Comparison of ENCODE assay signal across 22 mouse cellular contexts in genomic region chr5:76947758-76948157, GRCm38 (mm10). TPM values are rescaled to one million over a fixed set of nuclear protein-coding genes. Genes with fewer than 3 reads are reported as not detected.
DNase-seq lines count a peak whose midpoint lies in the region; ATAC-seq and TF ChIP-seq lines count a peak whose summit lies in the region.
"Had no signal": no experiment of that assay in that cellular context is flagged by ENCODE, and none has a peak within 500 bp of the region (broad histone marks: within the 10 kb centered on the region; RNA-seq: fewer than 3 reads in every experiment).

No protein-coding gene starts in this region.

- TF ChIP-seq POLR2A in kidney, adult 2 months (IDR thresholded peaks at IDR 0.05; ENCODE audit: low read depth, low read length) = no peak

- no peak for TF ChIP-seq EP300 in stomach, postnatal 0 days (optimal IDR thresholded peaks at IDR 0.05)

- peaks cover 39% of the 10 kb centered on the region for H3K4me1 ChIP-seq in heart, embryonic 10.5 days
- H3K4me1 ChIP-seq in kidney, adult 2 months (ENCODE audit: control insufficient read depth, insufficient read depth, low read length) = peaks cover 23% of the 10 kb centered on the region
- H3K4me1 ChIP-seq in E14TG2a.4 (replicated peaks; ENCODE audit: low read depth, low read length) = peaks cover 70% of the 10 kb centered on the region
- H3K4me1 ChIP-seq in stomach, postnatal 0 days (replicated peaks; ENCODE audit: control insufficient read depth, insufficient read depth) = peaks cover 4% of the 10 kb centered on the region; the same call in 1 of the 2 replicates

- no peak for DNase-seq in heart, embryonic 10.5 days (ENCODE audit: low spot score)
- DNase-seq in heart, postnatal 14 days = no peak
- no peak for DNase-seq in kidney, adult 2 months
- no peak for DNase-seq in kidney, adult 18-20 months
- peak; percentile 34 for DNase-seq in induced T-regulatory cell, adult 2 months (ENCODE audit: low read depth)
- DNase-seq in stomach, postnatal 0 days (ENCODE audit: low spot score) = no peak
- DNase-seq: adrenal gland, adult 2 months; cerebellum, adult 9-11 months; layer of hippocampus, postnatal 36 days; midbrain, embryonic 14.5 days; right cerebral cortex, postnatal 25 days; thymus, postnatal 36 days had no signal

- no peak overlapping the region for H3K4me2 ChIP-seq in stomach, postnatal 0 days (replicated peaks; ENCODE audit: low read depth)
- H3K4me2 ChIP-seq: embryonic facial prominence, embryonic 13.5 days; kidney, embryonic 15.5 days; neural tube, embryonic 15.5 days had no signal

- TF ChIP-seq CTCF in kidney, adult 2 months (conservative IDR thresholded peaks at IDR 0.05; ENCODE audit: insufficient read depth, insufficient read length, low read depth, low read length) = no peak
- TF ChIP-seq CTCF in E14TG2a.4 (conservative IDR thresholded peaks at IDR 0.05; ENCODE audit: low read length) = no peak
- no peak for TF ChIP-seq CTCF in stomach, postnatal 0 days (IDR thresholded peaks at IDR 0.05; ENCODE audit: low read depth)

- 67% methylated on average over 4 of the region's 4 CpGs for WGBS in heart, embryonic 10.5 days
- 50% methylated on average over 4 of the region's 4 CpGs for WGBS in kidney, adult 2 months
- 82% methylated on average over 4 of the region's 4 CpGs for WGBS in stomach, postnatal 0 days

- no peaks in the 10 kb centered on the region for H3K9me3 ChIP-seq in heart, embryonic 10.5 days
- no peaks in the 10 kb centered on the region for H3K9me3 ChIP-seq in E14TG2a.4 (ENCODE audit: low read length)
- H3K9me3 ChIP-seq in stomach, postnatal 0 days (ENCODE audit: control insufficient read depth, low read length) = no peaks in the 10 kb centered on the region
- H3K9me3 ChIP-seq: embryonic facial prominence, embryonic 13.5 days; hindbrain, embryonic 10.5 days; kidney, embryonic 15.5 days; neural tube, embryonic 15.5 days had no signal

- ATAC-seq in stomach, postnatal 0 days (ENCODE audit: low FRiP score, low TSS enrichment) = no peak
- ATAC-seq: forebrain, embryonic 16.5 days; inflammation-experienced regulatory T-cells, adult 6 months had no signal

- H3K36me3 ChIP-seq in heart, embryonic 10.5 days = peaks cover 11% of the 10 kb centered on the region
- no peaks in the 10 kb centered on the region for H3K36me3 ChIP-seq in kidney, adult 2 months (ENCODE audit: control insufficient read depth, insufficient read depth, low read length)
- H3K36me3 ChIP-seq in E14TG2a.4 (ENCODE audit: insufficient read depth, low read length) = peaks cover 57% of the 10 kb centered on the region
- H3K36me3 ChIP-seq in stomach, postnatal 0 days (ENCODE audit: control insufficient read depth, insufficient read depth, low read length) = no peaks in the 10 kb centered on the region
- H3K36me3 ChIP-seq: neural tube, embryonic 15.5 days had no signal

- intact Hi-C loops in heart, postnatal 14 days (cut with DNase I) = loop anchor here (2.0 kb wide), 1 partner anchor 41 kb away; no protein-coding TSS in a partner anchor

- peak overlapping the region; percentile 22 for H3K4me3 ChIP-seq in heart, embryonic 10.5 days
- no peak overlapping the region for H3K4me3 ChIP-seq in kidney, adult 2 months (ENCODE audit: insufficient read depth, low read depth, low read length)
- H3K4me3 ChIP-seq in E14TG2a.4 (replicated peaks; ENCODE audit: low read length) = peak overlapping the region; percentile 45
- H3K4me3 ChIP-seq in stomach, postnatal 0 days (ENCODE audit: low read depth, low read length) = no peak overlapping the region
- H3K4me3 ChIP-seq: embryonic facial prominence, embryonic 13.5 days; hindbrain, embryonic 10.5 days; kidney, embryonic 15.5 days; myocyte; neural tube, embryonic 15.5 days had no signal

- peak overlapping the region; percentile 59 for H3K27ac ChIP-seq in heart, embryonic 10.5 days
- peak overlapping the region; percentile 72 for H3K27ac ChIP-seq in kidney, adult 2 months (ENCODE audit: insufficient read depth, low read depth, low read length)
- no peak overlapping the region for H3K27ac ChIP-seq in stomach, postnatal 0 days (replicated peaks)
- H3K27ac ChIP-seq: embryonic facial prominence, embryonic 13.5 days; hindbrain, embryonic 10.5 days; kidney, embryonic 15.5 days; neural tube, embryonic 15.5 days had no signal

- H3K9ac ChIP-seq in stomach, postnatal 0 days (ENCODE audit: low read length) = no peak overlapping the region
- H3K9ac ChIP-seq: embryonic facial prominence, embryonic 13.5 days; kidney, embryonic 15.5 days; neural tube, embryonic 15.5 days had no signal

- H3K27me3 ChIP-seq in heart, embryonic 10.5 days (ENCODE audit: insufficient read depth, poor library complexity, severe bottlenecking) = no peaks in the 10 kb centered on the region
- no peaks in the 10 kb centered on the region for H3K27me3 ChIP-seq in kidney, adult 2 months (replicated peaks; ENCODE audit: control insufficient read depth, insufficient read depth, low read length)
- H3K27me3 ChIP-seq in E14TG2a.4 (ENCODE audit: insufficient read depth, low read length) = no peaks in the 10 kb centered on the region
- H3K27me3 ChIP-seq in stomach, postnatal 0 days (ENCODE audit: control insufficient read depth, insufficient read depth, low read length) = no peaks in the 10 kb centered on the region
- H3K27me3 ChIP-seq: embryonic facial prominence, embryonic 13.5 days; kidney, embryonic 15.5 days; neural tube, embryonic 15.5 days had no signal

RNA-seq across cellular contexts. Expression of gene Paics, which starts 3.3 kb away (rescaled TPM):
- polyA plus RNA-seq in heart, embryonic 10.5 days (2016; fragmentation: Nextera tagmentation; extraction: Ambion mirVana) = 309 and 341 TPM in 2 replicates
- 100 to 1,000 TPM; 142 to 144 TPM for total RNA-seq in heart, postnatal 14 days (2021)
- polyA plus RNA-seq in kidney, adult 2 months (2012; rRNA removed) = 120 and 170 TPM in 2 replicates
- 91.7 and 94.4 TPM in 2 replicates for polyA plus RNA-seq in stomach, postnatal 0 days (2015; fragmentation: Nextera tagmentation; extraction: Ambion mirVana)

RNA-seq across cellular contexts. Expression of gene Ppat, which starts 3.6 kb away (rescaled TPM):
- polyA plus RNA-seq in heart, embryonic 10.5 days (2016; fragmentation: Nextera tagmentation; extraction: Ambion mirVana) = 47.4 and 54.9 TPM in 2 replicates
- total RNA-seq in heart, postnatal 14 days (2021) = 10 to 100 TPM; 12.6 to 13.5 TPM
- 11.2 and 12.9 TPM in 2 replicates for polyA plus RNA-seq in kidney, adult 2 months (2012; rRNA removed)
- 12.4 and 12.5 TPM in 2 replicates for polyA plus RNA-seq in stomach, postnatal 0 days (2015; fragmentation: Nextera tagmentation; extraction: Ambion mirVana)

RNA-seq across cellular contexts. Expression of gene Srp72, which starts 26.7 kb away (rescaled TPM):
- polyA plus RNA-seq in heart, embryonic 10.5 days (2016; fragmentation: Nextera tagmentation; extraction: Ambion mirVana) = 53.2 and 69.3 TPM in 2 replicates
- total RNA-seq in heart, postnatal 14 days (2021) = 10 to 100 TPM; 61.7 to 66.3 TPM
- polyA plus RNA-seq in kidney, adult 2 months (2012; rRNA removed) = 21.5 and 24.4 TPM in 2 replicates
- polyA plus RNA-seq in stomach, postnatal 0 days (2015; fragmentation: Nextera tagmentation; extraction: Ambion mirVana) = 47.1 and 49.2 TPM in 2 replicates

RNA-seq across cellular contexts. Expression of gene Aasdh, which starts 42.4 kb away (rescaled TPM):
- polyA plus RNA-seq in heart, embryonic 10.5 days (2016; fragmentation: Nextera tagmentation; extraction: Ambion mirVana) = 14.8 and 21.3 TPM in 2 replicates
- 10 to 100 TPM; 12.8 to 13.6 TPM for total RNA-seq in heart, postnatal 14 days (2021)
- polyA plus RNA-seq in kidney, adult 2 months (2012; rRNA removed) = 14.3 and 15.1 TPM in 2 replicates
- polyA plus RNA-seq in stomach, postnatal 0 days (2015; fragmentation: Nextera tagmentation; extraction: Ambion mirVana) = 7.0 and 7.4 TPM in 2 replicates

RNA-seq across cellular contexts. Expression of gene Arl9, which starts 56.1 kb away (rescaled TPM):
- 0.45 TPM in 1 of 2 replicates, not detected in the other for polyA plus RNA-seq in heart, embryonic 10.5 days (2016; fragmentation: Nextera tagmentation; extraction: Ambion mirVana)
- total RNA-seq in heart, postnatal 14 days (2021) = not detected
- polyA plus RNA-seq in kidney, adult 2 months (2012; rRNA removed) = 0.30 and 0.50 TPM in 2 replicates
- polyA plus RNA-seq in stomach, postnatal 0 days (2015; fragmentation: Nextera tagmentation; extraction: Ambion mirVana) = not detected in 2 replicates
- total RNA-seq: adrenal gland, adult 2 months; layer of hippocampus, postnatal 36 days; left cerebral cortex, postnatal 36 days; liver, adult 2 months had no signal
- polyA plus RNA-seq: adrenal gland, adult 2 months; embryonic facial prominence, embryonic 13.5 days; forebrain, embryonic 16.5 days; hindbrain, embryonic 10.5 days; inflammation-experienced regulatory T-cells, adult 6 months; midbrain, embryonic 14.5 days; myocyte had no signal

Comparison
In these comparisons a context has a peak if more than half of its experiments do, and no peak if none do; other contexts are left out.
1. H3K4me3 ChIP-seq: peak in heart, embryonic 10.5 days (single experiment) and E14TG2a.4 (single experiment); none in kidney, adult 2 months (single experiment) and stomach, postnatal 0 days (single experiment).